Mouse (Mus musculus): Measurements from ENCODE around the gene Glmp. TPM values are rescaled to one million over a fixed set of nuclear protein-coding genes. Genes with fewer than 3 reads are reported as not detected.
A peak's percentile ranks its signal among the peaks of the same experiment; 100 is the strongest.

Gene Glmp
- polyA plus RNA-seq, 1 experiment = 97.3 TPM

- H3K4me3 ChIP-seq (ENCODE audit: insufficient read depth, low read length) = peak overlapping the region; percentile 77
- TF ChIP-seq POLR2A (IDR thresholded peaks at IDR 0.05; ENCODE audit: extremely low read depth, insufficient read depth, low read length) = no peak
- TF ChIP-seq CTCF (IDR thresholded peaks at IDR 0.05; ENCODE audit: extremely low read depth, insufficient read depth, low read length) = no peak
- no peak overlapping the region for H3K27ac ChIP-seq (ENCODE audit: insufficient read depth, low read length)
- H3K4me1 ChIP-seq (ENCODE audit: control insufficient read depth, insufficient read depth, low read length) = peaks cover 2% of the 10 kb centered on the region; the same call in 1 of the 2 replicates
These were observed 28.7 kb upstream of the Glmp start for GRCm38 (mm10) chr3:88296110-88296560.

DNA sequence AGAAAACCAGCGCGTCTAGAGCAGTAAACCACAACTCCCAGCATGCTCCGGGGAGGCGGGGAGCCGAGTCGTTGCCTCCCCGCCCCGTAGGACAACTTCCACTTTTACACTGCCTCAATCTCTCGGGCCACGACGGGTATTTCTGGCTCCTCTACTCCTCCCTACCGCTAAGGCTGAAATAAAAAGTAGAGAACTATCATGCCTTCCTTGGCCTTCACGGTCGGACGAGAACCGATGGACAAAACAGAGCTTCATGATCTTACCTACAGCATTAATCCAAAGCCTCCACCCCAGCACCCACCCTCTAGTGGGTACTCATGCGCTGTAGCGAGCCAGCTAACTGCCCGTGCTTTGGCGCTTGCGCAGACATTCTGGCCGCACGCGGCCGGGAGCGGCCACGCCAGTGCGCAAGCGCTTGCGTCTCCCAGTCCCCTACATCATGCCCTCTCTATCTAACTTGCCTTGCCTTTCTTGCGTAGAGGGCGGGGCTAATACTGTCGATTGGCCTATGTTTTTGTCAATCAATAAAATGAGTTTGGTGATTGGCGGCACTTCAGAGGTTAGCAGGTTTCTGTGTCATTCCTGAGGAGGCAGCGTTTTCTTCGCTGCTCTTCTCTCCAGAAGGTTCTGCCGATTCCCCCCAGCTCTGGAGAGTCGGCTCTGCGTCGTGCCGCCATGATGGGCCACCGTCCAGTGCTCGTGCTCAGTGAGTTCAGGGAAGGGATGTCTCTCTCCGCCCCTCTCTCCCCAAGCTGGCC lies 28.1 kb upstream of the Glmp start, which contains the start of the genes Tsacc and Cct3:
Gene Tsacc (minus strand): TSS at position 439 of the 758 bp plus-strand sequence.
Gene Cct3 (plus strand): TSS at position 556 of the 758 bp plus-strand sequence.
- Histone ChIP-seq H3K4me1 (ENCODE audit: control insufficient read depth, insufficient read depth, low read length) (peaks cover 2% of the 10 kb centered on the region; the same call in 1 of the 2 replicates), H3K27ac (ENCODE audit: insufficient read depth, low read length) (peak within 1 kb of the TSS; percentile 83), H3K4me3 (ENCODE audit: insufficient read depth, low read length) (peak within 1 kb of the TSS; percentile 77)
- peak; percentile 92 for TF ChIP-seq POLR2A (IDR thresholded peaks at IDR 0.05; ENCODE audit: extremely low read depth, insufficient read depth, low read length)
- TF ChIP-seq CTCF (IDR thresholded peaks at IDR 0.05; ENCODE audit: extremely low read depth, insufficient read depth, low read length) = no peak

- Histone ChIP-seq H3K4me3 (ENCODE audit: insufficient read depth, low read length) (peak overlapping the region; percentile 77), H3K27ac (ENCODE audit: insufficient read depth, low read length) (peak overlapping the region; percentile 66), H3K4me1 (ENCODE audit: control insufficient read depth, insufficient read depth, low read length) (peaks cover 2% of the 10 kb centered on the region; the same call in 1 of the 2 replicates)
- TF ChIP-seq CTCF (IDR thresholded peaks at IDR 0.05; ENCODE audit: extremely low read depth, insufficient read depth, low read length) (no peak), POLR2A (IDR thresholded peaks at IDR 0.05; ENCODE audit: extremely low read depth, insufficient read depth, low read length) (no peak)
These were observed 27.4 kb upstream of the Glmp start for GRCm38 (mm10) chr3:88297321-88297851.

DNA sequence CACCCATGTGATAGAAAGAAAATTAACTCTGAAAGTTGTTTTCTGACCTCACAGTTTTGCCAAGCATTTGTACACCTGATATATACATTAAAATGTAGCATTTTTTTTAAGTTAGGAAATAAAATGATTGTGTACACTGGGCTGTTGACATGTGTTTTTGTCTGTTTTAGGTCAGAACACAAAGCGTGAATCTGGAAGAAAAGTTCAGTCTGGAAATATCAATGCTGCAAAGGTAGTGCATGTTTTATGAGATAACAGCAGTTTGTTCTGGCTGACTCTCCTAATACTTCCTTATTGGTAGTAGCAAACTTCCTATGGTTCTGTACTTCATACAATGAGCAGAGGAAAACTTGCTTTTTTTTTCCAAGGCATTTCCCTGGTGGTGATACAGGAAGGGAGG lies 25.7 kb upstream of the Glmp start:
- Histone ChIP-seq H3K4me1 (ENCODE audit: control insufficient read depth, insufficient read depth, low read length) (peaks cover 2% of the 10 kb centered on the region; the same call in 1 of the 2 replicates), H3K27ac (ENCODE audit: insufficient read depth, low read length) (no peak overlapping the region), H3K4me3 (ENCODE audit: insufficient read depth, low read length) (no peak overlapping the region)
- TF ChIP-seq CTCF (IDR thresholded peaks at IDR 0.05; ENCODE audit: extremely low read depth, insufficient read depth, low read length) = no peak
- TF ChIP-seq POLR2A (IDR thresholded peaks at IDR 0.05; ENCODE audit: extremely low read depth, insufficient read depth, low read length) = no peak

DNA sequence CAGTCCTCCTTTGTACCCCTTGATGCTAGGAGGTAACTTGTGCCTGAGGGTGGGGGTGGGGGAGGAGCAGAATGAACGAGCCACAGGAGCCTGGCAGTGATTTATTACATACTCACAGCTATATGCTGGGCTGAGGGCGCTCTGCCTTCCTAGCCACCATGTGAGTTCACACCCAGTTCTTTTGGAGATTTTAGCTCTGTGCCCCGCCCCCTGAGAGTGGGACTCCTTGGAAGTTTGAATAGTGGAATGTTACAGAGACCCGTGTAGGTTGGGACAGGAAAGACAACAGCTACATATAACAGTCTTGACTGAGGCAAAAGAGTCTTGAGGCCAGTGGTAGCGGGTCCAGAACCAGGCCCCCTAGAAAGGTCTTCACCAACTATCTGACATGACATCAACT lies 4.1 kb downstream of the Glmp start:
- TF ChIP-seq POLR2A (IDR thresholded peaks at IDR 0.05; ENCODE audit: extremely low read depth, insufficient read depth, low read length) (no peak), CTCF (IDR thresholded peaks at IDR 0.05; ENCODE audit: extremely low read depth, insufficient read depth, low read length) (no peak)
- no peak overlapping the region for H3K4me3 ChIP-seq (ENCODE audit: insufficient read depth, low read length)
- H3K27ac ChIP-seq (ENCODE audit: insufficient read depth, low read length) = no peak overlapping the region
- no peaks in the 10 kb centered on the region for H3K4me1 ChIP-seq (ENCODE audit: control insufficient read depth, insufficient read depth, low read length)

DNA sequence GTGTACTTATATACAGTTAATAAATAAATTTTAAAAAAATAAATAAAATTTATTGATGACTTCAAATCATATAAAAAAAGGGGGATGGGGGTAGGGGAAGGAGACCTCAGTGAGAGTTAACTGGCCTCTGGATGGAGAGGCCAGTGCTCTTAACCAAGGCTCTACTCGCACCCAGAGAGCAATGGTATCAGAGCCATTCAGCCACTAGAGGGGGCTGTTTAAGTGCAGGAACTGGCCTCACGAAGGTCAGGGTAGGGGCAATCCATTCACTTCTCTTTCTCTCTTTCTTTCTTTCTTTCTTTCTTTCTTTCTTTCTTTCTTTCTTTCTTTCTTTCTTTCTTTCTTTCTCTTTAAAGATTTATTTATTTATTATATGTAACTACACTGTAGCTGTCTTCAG lies 6.5 kb downstream of the Glmp start:
- Histone ChIP-seq H3K4me3 (ENCODE audit: insufficient read depth, low read length) (no peak overlapping the region), H3K27ac (ENCODE audit: insufficient read depth, low read length) (no peak overlapping the region), H3K4me1 (ENCODE audit: control insufficient read depth, insufficient read depth, low read length) (no peaks in the 10 kb centered on the region)
- TF ChIP-seq POLR2A (IDR thresholded peaks at IDR 0.05; ENCODE audit: extremely low read depth, insufficient read depth, low read length) = no peak
- peak; percentile 54; the same call in 1 of the 2 replicates for TF ChIP-seq CTCF (IDR thresholded peaks at IDR 0.05; ENCODE audit: extremely low read depth, insufficient read depth, low read length)

GRCm38 (mm10) chr3:88334029-88334658 lies 9.3 kb downstream of the Glmp start:
- Histone ChIP-seq H3K4me3 (ENCODE audit: insufficient read depth, low read length) (no peak overlapping the region), H3K4me1 (ENCODE audit: control insufficient read depth, insufficient read depth, low read length) (peaks cover 6% of the 10 kb centered on the region; the same call in 1 of the 2 replicates)
- TF ChIP-seq POLR2A (IDR thresholded peaks at IDR 0.05; ENCODE audit: extremely low read depth, insufficient read depth, low read length) (no peak), CTCF (IDR thresholded peaks at IDR 0.05; ENCODE audit: extremely low read depth, insufficient read depth, low read length) (no peak)

GRCm38 (mm10) chr3:88334902-88335435 lies 10.1 kb downstream of the Glmp start:
- Histone ChIP-seq H3K27ac (ENCODE audit: insufficient read depth, low read length) (no peak overlapping the region), H3K4me3 (ENCODE audit: insufficient read depth, low read length) (peak overlapping the region; percentile 55; the same call in 1 of the 2 replicates), H3K4me1 (ENCODE audit: control insufficient read depth, insufficient read depth, low read length) (peaks cover 6% of the 10 kb centered on the region; the same call in 1 of the 2 replicates)
- no peak for TF ChIP-seq CTCF (IDR thresholded peaks at IDR 0.05; ENCODE audit: extremely low read depth, insufficient read depth, low read length)
- no peak for TF ChIP-seq POLR2A (IDR thresholded peaks at IDR 0.05; ENCODE audit: extremely low read depth, insufficient read depth, low read length)

More at GRCm38 (mm10) chr3:88334029-88334658, 9.3 kb downstream of the Glmp start:
- H3K27ac ChIP-seq (ENCODE audit: insufficient read depth, low read length) = no peak overlapping the region

- Histone ChIP-seq H3K4me1 (ENCODE audit: control insufficient read depth, insufficient read depth, low read length) (peaks cover 6% of the 10 kb centered on the region; the same call in 1 of the 2 replicates), H3K27ac (ENCODE audit: insufficient read depth, low read length) (no peak overlapping the region), H3K4me3 (ENCODE audit: insufficient read depth, low read length) (peak overlapping the region; percentile 55)
- no peak for TF ChIP-seq POLR2A (IDR thresholded peaks at IDR 0.05; ENCODE audit: extremely low read depth, insufficient read depth, low read length)
- no peak for TF ChIP-seq CTCF (IDR thresholded peaks at IDR 0.05; ENCODE audit: extremely low read depth, insufficient read depth, low read length)
These were observed 10.7 kb downstream of the Glmp start for GRCm38 (mm10) chr3:88335436-88336053.
